Mouse (Mus musculus) cerebellum, postnatal 25 days (tissue): Measurements from ENCODE around the gene Cdh8.
"Not testable (repeated sequence)": the region's sequence is repeated elsewhere in the genome, so short reads cannot be mapped to it uniquely, and the experiment has no call there.

Experiments used
- DNase-seq, 2 experiments: peaks; one replicate each; pipeline ENCODE4 v3.0.0; 2021; ENCODE audit warnings: mixed read lengths in 2 of 2

Gene Cdh8

GRCm38 (mm10) chr8:99267133-99267532 lies 149.1 kb downstream of the Cdh8 start:
- no peak for DNase-seq

DNA sequence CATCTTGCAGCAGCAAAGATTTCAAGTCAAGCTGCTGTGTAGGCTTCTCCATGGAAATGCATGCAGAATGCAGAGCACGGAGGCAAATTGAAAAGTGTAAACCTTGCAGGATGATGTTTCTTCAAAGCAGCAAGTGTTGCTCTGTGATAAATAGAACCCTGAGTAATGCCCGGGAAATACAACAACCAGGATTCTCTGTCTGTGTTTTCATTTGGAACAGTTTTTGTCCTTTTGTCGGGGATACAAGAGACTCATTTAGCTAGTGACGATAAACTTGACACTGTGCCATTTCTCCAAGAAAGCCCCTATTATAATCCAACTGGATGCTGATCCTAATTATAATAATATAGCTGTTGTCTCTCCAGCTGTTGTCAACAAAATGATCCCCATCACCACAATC lies 181.9 kb downstream of the Cdh8 start:
- DNase-seq: no peak

DNA sequence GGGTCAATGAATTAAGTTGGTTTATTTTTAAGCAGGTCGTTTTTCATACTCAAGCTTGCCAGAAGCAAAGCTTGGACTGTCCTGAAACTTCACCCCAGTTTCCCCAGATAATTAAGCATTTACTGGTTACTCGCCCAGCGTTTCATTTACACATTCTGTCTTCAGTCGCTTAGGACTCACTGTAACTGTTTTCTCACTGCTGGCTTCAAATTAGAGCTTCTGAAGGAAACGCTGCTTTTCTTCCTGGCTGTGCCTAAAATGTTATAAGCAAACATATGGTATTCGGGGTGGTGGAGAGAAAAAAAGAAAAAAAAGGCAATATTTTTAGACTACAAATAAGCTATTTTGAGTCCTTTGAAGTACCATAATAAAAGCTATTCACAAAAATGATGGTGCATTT lies 192.6 kb downstream of the Cdh8 start:
- DNase-seq: peak in 1 of 2 experiments; percentile 13

DNA sequence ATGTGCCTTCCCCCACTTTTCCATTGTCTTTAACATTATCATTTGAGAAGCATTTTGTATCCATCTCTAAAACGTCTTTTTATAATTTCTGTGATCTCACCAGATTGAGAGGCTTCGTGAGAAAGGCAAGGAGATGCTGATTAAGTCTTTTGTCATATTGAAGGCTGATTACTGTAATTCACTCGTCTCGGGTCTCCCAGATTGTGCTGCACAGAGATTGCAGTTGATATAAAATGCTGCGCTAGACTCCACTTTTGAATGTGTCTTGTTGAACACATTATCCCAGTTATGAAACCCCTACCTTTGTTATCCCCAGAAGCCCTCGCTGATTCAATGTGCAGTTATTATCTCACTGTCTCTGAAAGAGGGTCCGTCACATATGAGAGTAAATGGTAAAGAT lies 211.1 kb downstream of the Cdh8 start:
- DNase-seq: no peak

- no peak for DNase-seq
Observed at GRCm38 (mm10) chr8:99190643-99191042, 225.6 kb downstream of the Cdh8 start.

GRCm38 (mm10) chr8:99186879-99187278 lies 229.4 kb downstream of the Cdh8 start:
- no peak for DNase-seq

DNA sequence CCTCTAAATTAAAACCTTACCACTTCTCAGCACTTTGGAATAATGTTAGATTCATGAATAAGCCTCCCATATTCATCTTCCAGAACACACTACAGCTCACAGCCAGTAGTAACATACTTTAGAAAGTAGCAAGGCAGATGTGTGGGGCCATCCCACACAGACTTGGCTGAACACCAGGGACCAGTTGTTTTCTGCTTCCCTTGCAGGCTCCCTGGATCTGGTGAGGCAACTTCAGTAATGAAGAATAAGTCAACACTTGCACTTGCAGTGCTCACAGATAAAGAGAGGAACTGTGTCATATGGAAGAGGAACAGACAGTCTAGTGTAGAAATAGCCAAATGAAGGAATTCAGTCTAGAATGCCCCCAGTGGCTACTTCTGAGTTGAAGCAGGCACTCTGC lies 232.1 kb downstream of the Cdh8 start:
- no peak for DNase-seq

- no peak for DNase-seq
Observed at GRCm38 (mm10) chr8:99166966-99167365, 249.3 kb downstream of the Cdh8 start.

DNA sequence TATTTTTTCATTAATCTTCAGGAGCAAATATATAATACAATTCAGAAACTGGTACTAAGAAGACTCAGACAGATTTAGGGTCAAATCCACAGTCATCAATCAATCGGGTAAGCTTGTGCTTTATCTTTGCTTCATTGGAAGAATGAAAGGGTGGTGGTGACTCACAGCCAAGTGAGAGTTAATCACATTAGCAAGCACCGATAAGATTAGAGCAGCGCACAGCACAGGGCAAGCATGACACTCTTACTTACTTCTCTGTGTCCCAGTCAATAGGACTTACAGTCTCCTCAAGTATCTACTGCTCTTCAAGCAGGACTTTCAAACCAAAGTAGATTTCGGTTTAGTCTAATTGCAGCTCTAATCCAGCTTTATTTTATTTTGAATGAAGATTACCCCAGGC lies 254.6 kb downstream of the Cdh8 start:
- no peak for DNase-seq

GRCm38 (mm10) chr8:99145436-99145835 lies 270.8 kb downstream of the Cdh8 start:
- peak in 1 of 2 experiments; percentile 21 for DNase-seq

GRCm38 (mm10) chr8:99144761-99145160 lies 271.5 kb downstream of the Cdh8 start:
- DNase-seq: not testable (repeated sequence)

- DNase-seq: no peak
Observed at GRCm38 (mm10) chr8:99098453-99098852, 317.8 kb downstream of the Cdh8 start.

GRCm38 (mm10) chr8:99051344-99051743 lies 364.9 kb downstream of the Cdh8 start:
- no peak for DNase-seq

- DNase-seq: no peak
Observed at GRCm38 (mm10) chr8:99048664-99049363, 367.5 kb downstream of the Cdh8 start.

DNA sequence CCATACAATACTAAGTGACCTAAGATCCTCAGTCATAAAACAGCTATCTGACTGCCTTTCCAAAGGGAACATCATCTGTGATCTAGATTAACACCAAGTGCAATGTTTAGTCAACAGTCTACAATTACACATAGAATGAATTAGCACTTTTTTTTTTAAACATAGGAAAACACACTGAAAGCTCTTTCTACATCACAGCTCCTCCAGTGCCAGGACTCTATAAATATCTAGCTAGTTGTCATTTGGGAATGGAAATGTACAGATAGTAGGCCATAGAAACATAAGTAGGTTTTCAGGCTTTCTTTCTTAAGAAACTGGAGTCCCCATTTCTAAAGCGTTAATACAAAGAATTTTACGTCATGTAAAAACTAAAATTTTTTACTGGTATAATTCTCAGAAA lies 375.8 kb downstream of the Cdh8 start:
- no peak for DNase-seq

DNA sequence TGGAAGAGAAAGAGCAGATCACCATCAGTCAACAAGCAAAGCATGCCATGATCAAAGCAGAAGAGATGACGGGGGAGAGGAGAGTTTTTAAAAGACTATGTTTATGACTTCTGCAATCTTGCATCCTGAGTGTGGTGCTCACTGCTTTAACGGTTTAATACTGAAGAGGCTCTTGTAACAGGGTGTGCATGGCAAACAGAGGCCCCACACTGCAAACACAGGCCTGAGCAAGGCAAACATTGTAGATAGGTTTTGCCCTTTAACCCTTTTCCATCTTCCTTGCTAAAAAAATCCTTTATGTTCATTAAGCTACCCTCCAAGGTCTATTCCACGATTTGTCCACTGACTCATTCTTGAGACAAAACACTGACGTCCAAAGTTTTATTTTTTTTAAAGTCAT lies 385.2 kb downstream of the Cdh8 start:
- no peak for DNase-seq
